Mouse (Mus musculus) adipocyte (in vitro differentiated cells): Measurements from ENCODE around the gene Klhl6.
"Not testable (repeated sequence)": the region's sequence is repeated elsewhere in the genome, so short reads cannot be mapped to it uniquely, and the experiment has no call there.

Source experiments
- DNase-seq: peaks from one replicate; pipeline ENCODE4 v3.0.0-alpha.2; 2016; ENCODE audit warnings: low spot score

Gene Klhl6

DNA sequence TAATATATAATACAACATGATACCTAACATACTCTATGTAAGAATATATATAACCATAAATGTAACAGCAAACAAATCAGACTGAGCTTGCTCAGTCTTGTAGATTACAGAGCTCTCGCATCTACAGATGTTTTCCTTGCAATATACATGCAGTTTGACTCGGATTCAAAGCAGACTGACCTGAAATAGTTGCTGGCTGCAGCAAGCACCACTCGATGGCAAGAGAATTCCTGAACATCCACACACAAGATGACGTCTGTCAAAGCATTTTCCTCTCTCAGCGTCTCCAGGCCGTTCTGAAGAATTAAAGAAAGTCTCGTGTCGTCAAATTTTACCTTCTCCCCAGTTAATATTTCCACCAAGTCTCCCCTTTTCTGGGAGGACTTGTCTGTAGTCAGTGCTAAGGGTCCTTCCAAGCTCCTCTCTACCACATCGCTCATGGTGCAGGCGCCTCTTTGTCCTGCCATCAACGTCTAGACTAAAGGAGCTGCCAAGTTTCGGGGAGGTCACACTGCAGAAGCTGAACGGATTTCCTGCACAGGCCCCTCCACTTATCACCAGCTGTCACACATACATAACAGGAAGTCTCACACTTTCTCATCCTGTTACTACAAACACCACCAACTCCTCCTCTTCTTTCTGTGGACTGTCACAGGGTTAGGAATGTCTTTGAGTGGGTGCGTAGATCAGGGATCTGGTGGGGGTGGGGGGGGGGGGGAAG lies at the start of gene Klhl6:
Klhl6 (minus strand) TSS at position 501 of the 721 bp plus-strand sequence.
- no peak for DNase-seq

DNA sequence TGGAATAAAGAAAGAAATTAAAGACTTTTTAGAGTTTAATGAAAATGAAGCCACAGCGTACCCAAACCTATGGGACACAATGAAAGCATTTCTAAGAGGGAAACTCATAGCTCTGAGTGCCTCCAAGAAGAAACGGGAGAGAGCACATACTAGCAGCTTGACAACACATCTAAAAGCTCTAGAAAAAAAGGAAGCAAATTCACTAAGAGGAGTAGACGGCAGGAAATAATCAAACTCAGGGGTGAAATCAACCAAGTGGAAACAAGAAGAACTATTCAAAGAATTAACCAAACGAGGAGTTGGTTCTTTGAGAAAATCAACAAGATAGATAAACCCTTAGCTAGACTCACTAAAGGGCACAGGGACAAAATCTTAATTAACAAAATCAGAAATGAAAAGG lies 44.4 kb upstream of the Klhl6 start:
- not testable (repeated sequence) for DNase-seq

DNA sequence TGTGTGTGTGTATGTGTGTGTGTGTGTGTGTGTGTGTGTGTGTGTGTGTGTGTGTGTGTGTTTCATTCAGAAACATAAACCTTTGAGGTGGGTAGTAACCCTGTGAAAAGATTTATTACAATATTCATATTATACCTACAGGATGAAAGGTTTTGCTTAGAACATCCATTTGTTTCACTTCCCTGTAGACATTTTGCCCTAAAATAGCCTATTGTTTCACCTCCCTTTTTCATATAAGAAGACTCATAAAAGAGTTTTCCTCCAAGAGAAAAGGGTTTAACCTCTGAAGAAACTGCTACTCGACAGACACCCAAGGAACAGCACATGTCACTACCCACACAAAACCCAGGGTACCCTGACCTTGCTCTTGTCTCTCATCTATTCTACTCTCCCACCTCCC lies 40.0 kb upstream of the Klhl6 start:
- DNase-seq: no peak

DNA sequence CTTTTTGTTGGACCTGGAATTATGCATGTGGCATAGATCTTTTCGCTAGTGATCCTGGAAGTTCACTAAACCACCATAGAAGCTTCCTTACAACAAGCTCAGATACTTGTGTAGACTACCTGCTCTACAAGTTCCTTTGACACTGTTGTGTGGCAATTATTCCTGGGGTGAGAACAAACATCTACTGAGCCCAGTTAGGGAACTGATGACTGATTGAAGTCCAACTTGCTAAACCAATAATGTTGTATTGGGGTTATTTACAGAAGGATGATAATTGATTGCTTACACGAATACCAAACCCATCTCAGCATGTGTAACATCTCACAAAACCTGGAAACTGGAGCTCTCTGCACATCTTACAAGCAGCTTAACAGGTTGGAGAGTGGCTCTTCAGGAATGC lies 39.0 kb upstream of the Klhl6 start:
- no peak for DNase-seq

DNA sequence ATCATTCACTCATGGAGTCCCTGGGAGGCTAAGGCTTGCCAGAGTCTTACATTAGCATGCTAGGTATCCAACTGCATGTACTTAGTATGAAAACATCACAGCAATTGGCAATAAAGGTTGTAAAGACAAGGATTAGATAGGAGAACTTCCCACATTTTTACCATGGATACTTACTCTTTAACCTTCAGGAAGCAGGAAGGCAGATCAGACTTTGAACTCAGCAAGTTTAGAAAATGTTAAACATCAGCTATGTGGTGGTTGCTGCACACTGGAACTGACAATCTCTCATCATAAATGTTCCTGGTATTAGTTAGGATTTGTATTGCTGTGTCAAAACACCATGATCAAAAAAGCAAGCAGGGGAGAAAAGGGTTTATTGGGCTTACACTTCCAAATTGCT lies 29.8 kb upstream of the Klhl6 start:
- no peak for DNase-seq

DNA sequence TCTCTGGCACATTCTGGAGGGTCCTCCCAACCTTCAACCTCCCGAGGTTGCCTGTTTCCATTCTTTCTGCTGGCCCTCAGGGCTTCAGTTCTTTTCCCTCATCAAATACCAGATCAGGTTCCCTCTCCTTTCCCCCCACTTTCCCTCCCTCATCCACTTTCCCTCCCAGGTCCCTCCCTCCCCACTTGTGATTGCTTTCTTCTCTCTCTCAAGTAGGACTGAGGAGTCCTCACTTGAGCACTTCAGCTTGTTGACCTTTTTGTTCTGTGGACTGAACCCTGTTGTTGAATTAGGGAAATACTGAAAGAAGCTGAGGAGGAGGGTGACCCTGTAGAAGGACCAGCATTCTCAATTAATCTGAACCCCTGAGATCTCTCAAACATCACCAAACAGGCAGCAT lies 23.2 kb upstream of the Klhl6 start:
- DNase-seq: no peak

DNA sequence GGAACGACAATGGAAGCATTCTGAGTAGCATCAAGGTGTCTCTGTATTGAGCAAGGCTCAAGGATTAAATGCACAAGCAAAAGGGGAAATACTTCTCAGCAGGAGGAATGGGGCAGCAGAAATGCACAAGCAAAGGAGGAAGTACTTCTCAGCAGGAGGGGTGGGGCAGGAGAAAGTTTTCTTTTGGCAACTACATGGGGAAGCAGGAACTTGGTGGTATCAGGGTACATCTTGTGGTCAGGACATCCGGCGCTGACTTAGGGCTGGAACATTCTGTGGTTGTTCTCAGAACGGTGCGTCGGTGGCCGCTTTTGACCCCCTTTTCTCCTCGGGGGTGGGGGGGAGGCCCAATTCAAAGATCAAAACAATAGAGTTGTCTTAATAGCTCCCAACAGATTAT lies 17.4 kb upstream of the Klhl6 start:
- not testable (repeated sequence) for DNase-seq

DNA sequence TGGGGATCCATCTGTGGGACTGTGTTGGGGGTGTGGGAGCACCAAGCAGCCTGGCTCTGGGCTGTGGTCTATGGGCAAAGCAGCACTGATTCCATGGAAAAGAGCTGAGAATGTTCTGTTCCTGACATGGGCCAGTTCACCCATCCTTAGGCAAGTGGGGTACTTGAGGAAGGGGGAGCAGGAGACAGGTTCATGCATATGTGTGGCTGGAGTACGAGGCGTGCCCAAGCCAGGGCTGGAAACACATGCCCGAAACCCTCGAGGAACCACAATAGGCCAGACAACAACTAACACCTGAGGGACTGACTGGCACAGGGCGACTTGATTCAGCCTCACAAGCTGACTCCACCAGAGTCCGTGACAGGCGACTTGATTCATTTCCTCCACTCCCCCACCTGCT lies 14.8 kb upstream of the Klhl6 start:
- no peak for DNase-seq

DNA sequence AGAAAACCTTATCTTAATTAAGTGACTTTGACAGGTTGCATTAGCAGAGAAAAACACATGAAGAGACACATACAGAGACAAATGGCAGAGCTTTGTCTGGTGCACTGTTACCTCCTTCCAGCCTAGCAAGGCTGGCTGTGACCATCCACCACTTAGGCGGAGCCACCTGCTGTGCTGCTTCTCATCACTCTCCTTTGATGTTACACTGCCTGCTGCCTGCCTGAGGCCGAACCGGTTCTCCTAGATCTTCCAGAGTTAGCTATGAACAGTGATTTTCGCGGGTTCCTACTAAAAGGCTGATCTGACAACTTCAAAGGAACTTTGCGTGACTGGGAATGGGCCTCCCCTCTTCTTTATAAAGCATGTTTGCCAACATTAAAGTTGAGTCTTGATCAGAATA lies 14.1 kb upstream of the Klhl6 start:
- not testable (repeated sequence) for DNase-seq

DNA sequence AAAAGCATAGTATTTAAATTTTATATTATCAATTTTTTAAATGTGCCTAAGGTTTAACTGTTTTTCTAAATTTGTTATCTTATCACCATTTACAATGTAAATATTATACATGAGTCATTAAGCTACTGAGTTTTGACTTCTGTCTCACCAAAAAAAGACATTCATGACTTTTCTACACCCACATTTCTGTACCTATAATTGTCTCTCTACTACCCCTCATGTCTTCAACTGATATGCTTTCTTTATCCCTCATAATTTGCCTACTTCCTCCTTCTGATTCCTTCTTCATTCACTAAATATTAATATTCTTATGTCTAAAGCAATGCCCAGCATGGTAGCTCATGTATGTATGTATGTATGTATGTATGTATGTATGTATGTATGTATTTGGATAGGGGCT lies 13.0 kb upstream of the Klhl6 start:
- DNase-seq: no peak

DNA sequence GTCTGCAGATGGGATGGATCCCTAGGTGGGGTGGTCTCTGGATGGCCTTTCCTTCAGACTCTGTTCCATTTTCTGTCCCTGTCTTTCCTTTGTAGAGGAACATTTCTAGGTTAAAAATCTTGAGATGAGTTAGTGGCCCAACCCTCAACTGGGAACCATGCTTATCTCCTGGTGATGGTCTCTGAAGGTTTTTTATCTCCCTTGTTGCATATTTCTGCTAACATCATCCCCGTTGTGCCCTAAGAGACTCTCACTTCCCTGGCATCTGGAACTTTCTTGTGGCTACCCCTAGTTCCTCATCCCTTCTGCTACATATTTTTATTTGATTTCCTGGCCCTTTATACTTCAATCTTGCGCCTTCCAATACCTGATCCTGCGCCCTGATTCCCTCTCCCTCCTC lies 10.4 kb upstream of the Klhl6 start:
- no peak for DNase-seq

DNA sequence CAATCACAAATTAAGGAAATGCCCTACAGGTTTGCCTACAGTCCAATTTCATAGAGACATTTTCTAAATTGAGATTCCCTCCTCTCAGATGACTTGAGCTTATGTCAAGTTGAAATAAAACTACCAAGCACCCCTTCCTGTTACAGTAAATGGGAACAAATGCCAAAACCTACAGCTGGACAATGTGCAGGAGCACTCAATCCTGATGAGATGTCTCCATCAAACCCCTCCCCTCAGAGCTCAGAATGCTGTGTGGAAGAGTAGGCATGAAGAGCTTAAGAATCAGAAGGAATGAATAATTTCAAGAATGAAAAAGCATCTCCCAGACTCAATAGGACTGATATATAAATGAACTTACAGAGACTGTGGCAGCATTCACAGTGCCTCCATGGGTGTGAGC lies 7.7 kb upstream of the Klhl6 start:
- DNase-seq: no peak

DNA sequence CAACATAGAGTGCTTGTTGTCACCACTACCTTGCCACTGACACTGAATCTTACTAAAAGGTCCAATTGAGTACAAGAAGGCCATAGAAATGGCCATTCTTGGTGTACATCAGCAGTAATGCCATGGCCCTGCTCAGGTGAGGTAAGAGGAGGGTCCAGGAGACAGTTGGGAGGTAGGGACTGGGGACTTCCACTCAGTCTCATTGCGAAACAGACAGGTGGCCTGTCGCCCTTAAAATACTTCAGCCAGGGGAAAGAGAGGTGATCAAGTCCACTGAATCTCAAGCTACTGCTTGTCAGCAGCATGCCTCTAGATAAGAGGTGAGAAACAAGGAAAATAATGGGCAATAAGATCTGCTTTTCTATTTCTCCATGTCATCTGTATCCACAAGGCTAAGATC lies 4.8 kb upstream of the Klhl6 start:
- DNase-seq: no peak

DNA sequence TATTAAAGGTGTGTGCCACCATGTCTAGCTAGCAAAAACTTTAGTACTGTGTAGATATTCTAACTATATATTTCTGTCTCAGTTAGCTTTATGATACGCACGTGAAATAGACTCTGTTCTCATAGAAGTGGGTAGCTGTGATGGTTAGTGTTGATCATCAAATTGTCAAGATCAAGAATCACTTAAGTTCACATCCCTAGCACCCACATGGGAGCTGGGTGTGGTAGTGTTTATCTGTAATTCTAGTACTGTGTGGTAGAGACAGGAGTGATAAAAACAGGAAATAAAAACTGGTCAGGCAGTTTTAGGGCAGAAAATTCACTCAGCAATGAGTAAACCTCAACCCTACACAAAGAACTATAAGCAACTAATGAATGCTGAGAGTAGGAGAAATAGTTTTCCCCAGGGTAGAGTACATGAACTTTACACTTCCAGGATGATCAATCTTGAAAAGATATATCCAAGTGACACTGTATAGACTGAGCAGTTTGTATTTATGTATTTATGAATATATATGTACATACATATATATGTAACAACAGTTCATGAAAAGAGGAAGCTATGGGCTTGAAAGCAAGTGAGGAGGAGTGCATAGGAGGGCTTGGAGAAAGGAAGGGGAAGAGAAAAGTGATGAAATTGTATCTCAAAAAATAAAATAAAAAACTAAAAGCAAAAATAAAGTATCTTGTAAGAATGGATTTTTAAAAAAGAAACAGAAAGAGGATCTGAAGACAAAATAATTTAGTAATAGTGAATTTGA lies 2.2 kb upstream of the Klhl6 start:
- DNase-seq: no peak

DNA sequence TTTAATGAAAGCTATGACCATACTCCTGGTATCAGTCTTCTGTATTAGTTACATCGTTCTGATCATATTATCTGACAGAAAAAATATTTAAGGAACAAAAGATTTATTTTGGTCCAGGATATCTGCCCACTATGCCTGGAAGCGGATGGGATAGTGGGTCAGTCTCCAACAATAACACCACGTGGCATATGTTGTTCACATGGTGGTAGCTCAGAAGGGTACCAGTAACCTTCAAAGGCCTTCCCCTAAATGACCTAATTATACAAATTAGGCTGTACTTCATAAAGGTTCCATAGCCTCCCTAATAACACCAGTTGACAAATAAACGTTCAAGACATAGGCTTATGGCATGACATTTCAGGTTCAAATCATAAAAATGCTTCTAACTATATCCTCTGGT lies 722 bp upstream of the Klhl6 start:
- DNase-seq: no peak

DNA sequence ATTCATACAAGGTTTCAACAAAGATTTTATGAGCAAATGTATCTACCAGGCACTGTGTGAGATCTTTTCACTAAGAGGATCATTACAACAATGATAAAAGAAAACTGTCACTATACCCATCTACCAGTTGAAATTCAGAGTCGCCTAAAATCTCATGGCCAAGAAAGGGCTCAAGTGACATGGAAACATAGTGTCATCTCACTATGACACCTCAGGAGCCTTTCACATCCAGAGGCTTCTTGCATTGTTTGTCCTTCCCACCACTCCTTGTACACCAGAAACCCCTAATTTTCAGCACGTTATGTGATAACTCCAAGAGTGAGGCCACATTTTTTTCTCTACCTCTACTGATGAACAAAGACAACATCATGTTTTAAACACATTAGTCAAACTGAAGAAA lies 1.2 kb downstream of the Klhl6 start:
- no peak for DNase-seq

DNA sequence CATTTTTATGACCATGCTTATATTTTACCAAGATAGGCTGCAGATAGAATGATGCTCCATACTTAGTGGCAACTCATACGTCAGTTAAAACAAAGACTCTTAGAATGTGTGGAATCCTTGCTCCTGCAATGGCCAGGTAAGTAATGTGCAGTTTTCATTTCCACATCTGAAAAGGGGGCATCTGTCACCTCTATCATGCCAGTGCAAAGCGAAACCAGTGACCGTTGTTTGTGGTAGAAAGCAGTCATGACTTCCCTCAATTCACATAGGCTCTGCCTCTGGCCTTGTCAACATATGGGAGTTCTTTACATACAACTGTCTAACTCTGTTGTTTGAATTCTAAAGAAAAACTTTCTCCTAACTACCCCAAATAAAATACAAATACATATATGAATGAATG lies 1.8 kb downstream of the Klhl6 start:
- DNase-seq: no peak

DNA sequence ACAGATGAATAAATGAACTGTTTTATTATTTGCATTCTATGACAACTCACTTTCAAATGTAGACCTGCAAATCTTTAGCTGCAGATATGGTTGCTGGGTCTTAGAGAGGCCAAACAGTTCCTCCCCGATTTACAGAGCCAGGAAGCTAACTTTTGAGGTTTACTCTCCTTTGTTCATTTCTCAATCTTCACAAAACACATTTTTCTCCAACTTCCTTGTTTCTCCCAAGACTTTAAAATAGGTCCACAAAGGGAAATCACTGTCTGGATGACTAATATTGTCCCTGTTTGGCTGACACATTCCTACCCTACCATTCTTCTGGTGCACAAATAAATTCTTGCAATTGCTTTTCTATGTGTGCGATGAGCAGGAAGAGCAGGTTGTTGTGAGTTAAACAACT lies 3.1 kb downstream of the Klhl6 start:
- DNase-seq: no peak

DNA sequence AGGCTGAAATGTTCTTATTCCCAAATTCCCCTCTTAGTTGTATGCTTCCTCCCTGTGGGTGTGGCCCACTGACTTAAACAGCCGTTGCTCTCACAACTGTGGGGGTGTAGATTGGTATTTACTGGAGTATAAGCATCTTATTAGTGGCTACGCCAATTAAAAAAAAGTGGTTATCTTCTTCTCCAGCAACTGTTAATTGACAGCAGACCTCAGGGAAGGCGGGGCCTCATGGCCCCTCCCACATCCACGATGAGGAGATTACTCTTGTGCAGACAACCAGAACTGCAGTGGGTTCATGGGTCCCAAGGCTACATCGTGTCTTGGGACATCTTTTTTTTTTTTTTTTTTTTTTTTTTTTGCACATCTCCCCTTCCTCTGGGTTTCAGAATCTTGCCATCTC lies 5.6 kb downstream of the Klhl6 start:
- DNase-seq: no peak

DNA sequence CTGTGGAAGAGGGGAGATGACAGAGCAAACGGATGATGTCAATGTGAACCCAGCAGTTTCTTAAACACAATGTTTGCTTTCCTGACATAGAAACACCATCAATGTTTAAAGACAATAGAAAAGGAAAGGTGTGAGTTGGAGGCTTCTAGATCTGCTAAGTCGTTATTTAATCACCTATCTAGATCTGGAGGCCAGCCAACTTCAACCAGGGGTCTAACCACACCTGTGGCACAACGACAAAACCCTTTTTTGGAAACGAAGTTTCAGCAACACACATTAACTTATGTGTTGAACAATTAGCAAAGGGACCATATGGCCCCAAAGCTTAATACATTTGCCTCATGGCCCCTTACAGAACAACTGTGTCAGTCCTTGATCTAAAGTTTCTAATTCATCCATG lies 6.0 kb downstream of the Klhl6 start:
- no peak for DNase-seq

DNA sequence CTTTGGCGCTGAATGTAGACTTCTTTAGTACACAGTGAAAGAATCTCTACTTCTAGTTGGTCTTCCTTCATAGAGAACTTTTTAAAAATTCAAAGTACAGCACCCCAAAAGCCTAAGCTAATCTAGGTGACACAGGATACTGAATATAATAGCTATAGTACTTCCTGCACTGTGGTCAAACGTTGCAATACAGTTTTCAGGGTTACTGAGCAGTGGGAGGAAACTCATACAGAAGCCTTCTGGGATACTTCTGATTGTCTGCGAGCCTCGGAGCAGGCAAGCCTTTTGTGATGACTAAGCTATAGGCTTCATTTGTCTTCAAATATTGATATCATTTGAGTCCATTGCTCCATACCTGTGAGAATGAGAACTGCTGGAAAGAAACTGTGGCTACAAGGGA lies 7.4 kb downstream of the Klhl6 start:
- DNase-seq: no peak

DNA sequence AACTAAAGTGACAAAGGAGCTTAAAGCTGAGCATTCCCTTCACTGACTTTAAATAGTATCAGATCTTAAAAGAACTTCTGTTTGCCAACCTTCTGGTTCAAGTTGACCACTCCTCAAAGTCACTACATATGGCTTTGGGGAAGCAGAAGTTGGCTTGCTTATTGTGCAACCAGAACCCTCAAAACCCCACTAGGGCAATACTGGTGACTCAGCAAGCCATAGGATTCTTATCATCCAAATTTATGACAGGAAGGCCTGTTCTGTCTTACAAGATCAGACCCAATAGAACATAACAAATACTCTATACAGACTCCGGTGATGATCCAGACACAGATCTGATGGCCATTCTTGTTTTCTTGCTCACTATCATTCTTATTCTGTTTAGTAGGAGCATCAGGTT lies 9.4 kb downstream of the Klhl6 start:
- no peak for DNase-seq

DNA sequence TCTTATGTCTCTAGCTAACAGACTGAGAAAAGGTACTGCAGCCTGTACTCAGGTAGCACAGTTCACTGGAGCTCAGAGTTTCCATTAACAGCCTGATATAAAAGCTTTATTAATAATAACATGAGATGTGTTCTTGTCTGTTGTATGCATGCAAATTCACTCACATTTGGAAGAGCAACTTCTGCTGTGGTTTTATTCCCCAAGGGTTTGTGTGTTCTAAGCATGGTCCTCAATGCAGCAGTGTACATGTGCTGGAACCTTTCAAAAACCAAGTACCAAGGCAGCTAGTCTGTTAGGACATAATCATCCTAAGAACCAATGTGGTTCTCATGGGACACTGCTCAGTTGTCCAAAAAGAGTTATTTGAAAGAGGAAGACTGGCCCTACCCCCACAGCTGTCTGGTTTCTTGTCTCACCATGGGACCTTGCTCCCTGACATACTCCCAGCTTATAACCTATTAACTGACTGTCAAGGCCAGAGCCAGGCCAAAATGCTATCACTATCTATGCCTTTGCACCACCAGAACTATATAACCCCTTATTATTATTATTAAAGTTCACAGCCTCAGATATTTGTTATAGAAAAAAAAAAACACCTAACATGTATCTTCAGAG lies 10.0 kb downstream of the Klhl6 start:
- DNase-seq: no peak

DNA sequence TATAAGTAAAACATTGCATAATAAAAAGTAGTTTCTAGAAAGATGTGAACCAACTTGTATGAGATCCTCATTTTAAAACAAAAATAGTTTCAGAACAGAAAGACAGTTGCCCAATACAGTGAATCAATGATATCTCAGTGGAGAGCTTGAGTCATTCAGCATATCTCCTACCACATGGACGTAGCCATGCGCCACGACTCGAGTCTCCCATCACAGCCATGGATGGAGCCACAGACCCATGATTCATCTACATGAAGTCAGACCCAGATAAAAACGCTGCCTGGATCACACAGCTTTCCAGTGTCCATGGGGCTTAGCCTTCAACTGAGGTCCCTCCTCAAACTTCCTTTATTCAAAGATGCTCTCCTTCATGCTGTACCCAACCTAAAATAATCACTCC lies 13.3 kb downstream of the Klhl6 start:
- no peak for DNase-seq
